Mouse (Mus musculus) heart, postnatal 10 days (tissue): ENCODE data around the gene Tmem183a. TPM values are rescaled to one million over a fixed set of nuclear protein-coding genes. Genes with fewer than 3 reads are reported as not detected.
A peak's percentile ranks its signal among the peaks of the same experiment; 100 is the strongest.

Experiments used
- DNase-seq, 2 experiments: peaks; one replicate each; pipeline ENCODE4 v3.0.0; 2021
- intact Hi-C: fragments of 180-260 bp; cut with DNase I; formaldehyde crosslinking; loops from one replicate; pipeline ENCODE4 v1.15.1; 2025
- total RNA-seq, 2 experiments: library from RNA; stranded (reverse); gene quantifications; 2 replicates each; pipeline ENCODE4 v1.2.3; 2021

Tmem183a gene
- total RNA-seq: 10 to 100 TPM; 24.2 to 25.7 TPM

DNA sequence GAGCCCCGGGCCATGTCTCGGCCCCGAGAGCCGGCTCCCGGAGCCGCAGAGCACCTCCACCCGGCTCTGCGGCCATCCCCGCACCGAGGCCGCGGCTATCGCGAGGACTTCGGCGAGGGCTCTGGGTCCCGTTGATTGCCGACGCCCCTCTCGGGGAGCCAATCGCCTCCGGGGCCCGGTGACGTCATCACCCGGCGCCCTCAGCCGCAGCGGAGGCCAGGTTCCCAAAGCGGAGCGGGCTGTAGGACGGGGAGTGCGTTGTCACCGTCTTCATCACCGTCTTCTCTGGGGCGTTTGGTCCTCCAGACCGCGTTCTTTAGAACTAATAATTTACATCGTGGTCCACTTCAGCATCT is at the start of gene Tmem183a:
TSS of gene Tmem183a (minus strand) at position 123 of the 356 bp plus-strand sequence.
- intact Hi-C loops: loop anchor here (2.0 kb wide), 3 partner anchors 53 to 93 kb away; partner anchors contain the start of genes Adipor1 and Klhl12
- peak; percentile 97 for DNase-seq

GRCm38 (mm10) chr1:134408080-134408479 is 46.3 kb upstream of the Tmem183a start:
- no peak for DNase-seq
- intact Hi-C loops: no loop called here

DNA sequence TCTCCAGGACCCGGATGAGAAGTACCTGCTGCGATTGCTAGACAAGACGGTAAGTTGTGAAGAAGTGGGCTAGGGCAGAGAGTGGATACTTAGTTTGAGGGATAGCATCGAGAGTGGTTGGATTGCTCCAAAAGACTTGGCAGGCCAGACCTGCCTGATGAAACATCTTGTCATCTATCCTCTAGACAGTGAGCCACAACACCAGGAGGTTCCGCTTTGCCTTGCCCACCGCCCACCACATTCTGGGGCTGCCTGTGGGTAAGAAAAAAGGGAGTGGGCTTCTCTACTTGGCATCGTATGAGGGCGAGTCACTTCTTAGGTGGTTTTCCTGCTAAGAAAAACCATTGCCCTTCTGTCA is 44.6 kb upstream of the Tmem183a start:
- DNase-seq: no peak
- intact Hi-C loops: no loop called here

DNA sequence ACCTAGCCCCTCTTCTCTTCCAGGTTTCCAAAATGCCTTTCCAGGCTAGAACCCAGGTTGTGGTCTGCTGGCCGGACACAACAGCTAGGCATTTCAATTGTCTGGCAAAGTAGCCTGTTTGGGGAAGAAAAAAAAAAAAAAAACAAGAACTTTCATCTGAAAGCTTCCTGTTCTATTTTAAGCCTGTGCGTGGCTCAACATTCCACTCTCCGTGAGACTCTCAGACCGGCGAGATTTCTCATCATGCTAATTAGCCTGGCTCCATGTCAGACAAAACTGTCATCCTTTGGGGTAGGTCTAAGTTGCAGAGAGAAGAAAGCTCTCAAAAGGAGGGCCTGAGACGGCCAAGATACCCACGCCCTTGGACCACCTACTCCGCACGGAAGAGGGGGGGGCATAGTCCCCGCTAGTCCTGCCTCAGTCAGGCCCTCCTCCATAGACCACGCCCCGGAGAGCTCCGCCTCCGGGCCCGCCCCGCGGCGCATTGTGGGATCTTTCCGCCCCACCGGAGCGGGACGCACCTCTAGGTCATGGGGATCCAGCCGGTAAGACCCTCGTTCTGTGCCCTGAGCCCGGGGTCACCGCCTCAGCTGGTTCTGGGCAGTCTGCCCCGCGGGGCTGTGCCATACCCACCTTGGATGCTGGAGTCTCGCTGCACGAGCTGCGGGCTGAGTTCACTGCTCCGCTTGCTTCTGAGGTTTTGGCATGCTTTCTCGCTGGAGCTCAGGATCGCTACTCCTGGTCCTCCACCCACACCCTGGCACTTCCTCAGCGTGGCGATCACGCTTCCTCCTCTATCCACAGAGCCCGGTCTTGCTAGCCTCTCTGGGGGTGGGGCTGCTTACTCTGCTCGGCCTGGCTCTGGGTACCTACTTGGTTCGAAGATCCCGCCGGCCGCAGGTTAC is 44.0 kb upstream of the Tmem183a start, which contains the start of gene Cyb5r1:
TSS of gene Cyb5r1 (plus strand) at position 51 of the 905 bp plus-strand sequence.
- intact Hi-C loops: no loop called here
- peak; percentile 86 to 87 for DNase-seq

DNA sequence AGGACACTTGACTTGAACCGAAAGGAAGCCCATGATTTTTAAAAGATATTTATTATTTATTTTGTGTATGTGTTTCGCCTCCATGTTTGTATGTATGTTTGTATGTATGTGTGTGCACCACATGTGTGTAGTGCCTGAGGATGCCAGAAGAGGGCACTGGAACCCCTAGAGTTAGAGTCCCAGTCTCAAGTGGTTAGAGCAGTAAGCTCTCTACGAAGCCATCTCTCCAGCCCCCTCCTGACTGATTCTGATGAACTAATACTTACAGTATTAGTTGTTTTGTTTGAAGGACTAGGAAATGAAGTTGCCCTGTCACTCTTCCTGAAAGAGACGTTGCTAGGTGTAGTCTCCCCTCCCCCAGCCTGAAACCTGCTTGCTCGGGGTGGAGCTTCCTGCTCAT is 38.0 kb upstream of the Tmem183a start:
- intact Hi-C loops: no loop called here
- DNase-seq: no peak

DNA sequence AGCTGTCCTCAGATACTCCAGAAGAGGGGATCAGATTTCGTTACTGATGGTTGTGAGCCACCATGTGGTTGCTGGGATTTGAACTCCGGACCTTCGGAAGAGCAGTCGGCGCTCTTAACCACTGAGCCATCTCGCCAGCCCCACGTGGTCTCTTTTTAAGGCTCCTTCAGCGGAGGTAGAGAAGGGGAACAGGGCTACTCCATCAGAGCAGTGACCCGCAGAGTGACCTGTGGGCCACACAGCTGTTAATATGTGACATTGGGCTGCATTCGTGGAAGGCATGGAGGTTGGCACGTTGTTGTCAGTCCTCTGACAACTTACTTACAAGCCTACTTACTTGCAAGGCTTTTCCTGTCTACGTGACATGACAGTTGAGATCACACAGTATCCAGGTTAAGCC is 36.4 kb upstream of the Tmem183a start:
- intact Hi-C loops: no loop called here
- no peak for DNase-seq

DNA sequence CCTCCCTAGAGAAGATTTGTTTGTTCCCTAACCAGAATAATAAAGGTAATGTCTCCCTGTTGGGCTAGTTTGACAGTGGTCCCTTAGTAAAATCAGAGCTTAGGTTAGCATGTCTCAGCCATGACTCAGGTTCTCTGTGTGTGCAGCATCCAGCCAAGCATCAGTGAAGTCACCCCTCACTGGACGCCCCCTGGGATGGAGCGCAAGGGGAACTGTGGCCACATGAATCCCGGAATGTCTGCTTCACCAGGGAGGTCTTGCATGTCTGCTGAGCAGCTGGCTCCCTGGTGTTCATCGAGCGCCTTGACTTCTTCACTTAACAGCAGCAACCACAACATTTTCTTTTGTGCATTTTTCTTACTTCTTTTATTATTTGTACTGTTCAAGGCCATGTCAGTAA is 32.0 kb upstream of the Tmem183a start:
- DNase-seq: no peak
- intact Hi-C loops: no loop called here

- DNase-seq: no peak
- intact Hi-C loops: no loop called here
Observed at GRCm38 (mm10) chr1:134385666-134386065, 23.9 kb upstream of the Tmem183a start, which contains the start of gene 4933406M09Rik. 4933406M09Rik (plus strand) TSS chr1:134385940.

DNA sequence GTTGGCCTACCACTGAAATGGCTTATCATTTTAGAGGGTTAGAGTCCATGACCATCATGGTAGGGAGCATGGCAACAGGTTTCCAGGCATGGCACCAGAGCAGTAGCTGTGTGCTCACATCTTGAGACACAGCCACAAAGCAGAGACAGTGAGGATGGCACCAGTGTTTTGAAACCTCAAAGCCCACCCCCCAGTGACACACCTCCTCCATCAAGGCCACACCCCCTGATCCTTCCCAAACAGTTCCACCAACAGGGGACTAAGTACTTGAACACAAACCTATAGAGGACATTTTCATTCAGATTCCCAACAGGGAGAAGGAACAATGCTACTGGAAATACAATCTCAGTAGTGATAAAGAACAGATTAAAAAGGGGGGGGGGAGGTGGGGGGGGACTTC is 23.4 kb upstream of the Tmem183a start:
- intact Hi-C loops: no loop called here
- no peak for DNase-seq

GRCm38 (mm10) chr1:134384581-134384980 is 22.8 kb upstream of the Tmem183a start:
- DNase-seq: no peak
- intact Hi-C loops: no loop called here

- intact Hi-C loops: no loop called here
- peak in 1 of 2 experiments; percentile 36 for DNase-seq
Observed at GRCm38 (mm10) chr1:134381795-134382625, 20.2 kb upstream of the Tmem183a start.

GRCm38 (mm10) chr1:134381051-134381450 is 19.3 kb upstream of the Tmem183a start:
- DNase-seq: no peak
- intact Hi-C loops: no loop called here

DNA sequence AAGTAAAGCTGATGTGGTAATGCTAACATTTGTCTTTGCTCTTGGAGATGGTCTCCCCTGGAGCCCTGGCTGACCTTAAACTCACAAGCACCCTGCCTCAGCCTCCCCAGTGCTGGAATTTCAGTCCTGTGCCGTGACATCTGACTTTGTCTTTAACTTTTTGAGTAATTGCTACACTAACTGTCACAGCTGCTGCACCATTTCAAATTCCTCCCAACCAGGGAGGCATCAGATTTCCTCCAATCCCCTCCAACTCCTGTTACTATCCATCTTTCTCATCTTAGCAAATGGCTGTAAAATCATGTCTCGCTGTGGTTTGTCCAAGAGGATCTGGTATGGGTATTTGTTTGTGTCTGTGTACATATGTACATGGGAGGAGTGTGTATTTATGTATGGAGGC is 12.3 kb upstream of the Tmem183a start:
- no peak for DNase-seq
- intact Hi-C loops: loop anchor here (5.0 kb wide), 1 partner anchor 233 kb away; no protein-coding TSS in a partner anchor

DNA sequence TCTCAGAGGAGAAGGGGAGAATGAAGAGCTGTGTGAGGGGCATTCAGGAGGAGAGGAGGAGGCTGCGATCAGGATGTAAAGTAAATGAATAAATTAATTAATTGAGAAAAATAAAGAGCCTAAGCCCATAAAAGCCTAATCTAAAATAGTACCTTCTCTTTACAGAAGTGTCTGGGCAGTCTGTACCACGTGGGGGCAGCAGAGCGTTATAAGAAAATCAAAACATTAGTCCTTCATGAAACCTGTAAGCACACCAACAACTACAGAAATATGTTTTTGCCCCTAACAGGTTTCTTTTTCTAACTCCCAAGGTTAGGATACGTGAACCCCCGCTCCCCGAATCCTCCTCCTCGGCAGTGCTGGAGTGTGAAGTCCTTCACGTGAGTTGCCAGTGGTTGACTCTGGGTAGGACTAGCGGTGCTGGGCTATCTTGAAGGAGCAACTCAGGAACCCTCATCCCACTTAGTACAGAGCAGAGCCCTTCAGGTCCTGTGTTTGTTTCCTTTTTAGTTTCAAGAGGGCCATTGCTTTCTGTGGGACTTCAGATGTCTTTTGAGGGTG is 7.1 kb upstream of the Tmem183a start:
- peak; percentile 66 to 85 for DNase-seq
- intact Hi-C loops: no loop called here

DNA sequence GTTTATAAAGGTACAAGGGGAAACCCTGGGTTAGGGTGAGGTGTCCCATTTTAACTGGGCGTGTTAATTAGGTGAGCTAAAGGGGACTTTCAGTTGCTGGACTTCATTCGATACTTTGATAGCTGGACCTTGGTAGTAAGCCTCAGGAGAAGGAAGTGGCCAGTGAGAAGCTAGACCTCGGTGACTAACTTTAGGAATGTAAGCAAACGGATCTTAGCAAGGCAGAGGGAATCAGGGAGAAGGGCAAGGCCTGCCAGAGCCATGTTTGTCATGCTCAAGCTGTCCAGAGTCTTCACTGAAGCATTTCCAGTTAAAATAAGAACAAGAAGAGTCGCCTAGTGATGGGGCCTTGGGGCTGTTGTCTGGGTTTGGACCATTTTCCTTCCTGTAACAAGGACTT is 3.7 kb upstream of the Tmem183a start:
- no peak for DNase-seq
- intact Hi-C loops: no loop called here

- intact Hi-C loops: loop anchor here (2.0 kb wide), 2 partner anchors 52 to 92 kb away; partner anchors contain the start of genes Adipor1 and Klhl12
- no peak for DNase-seq
Observed at GRCm38 (mm10) chr1:134363194-134363593, 1.4 kb upstream of the Tmem183a start.

DNA sequence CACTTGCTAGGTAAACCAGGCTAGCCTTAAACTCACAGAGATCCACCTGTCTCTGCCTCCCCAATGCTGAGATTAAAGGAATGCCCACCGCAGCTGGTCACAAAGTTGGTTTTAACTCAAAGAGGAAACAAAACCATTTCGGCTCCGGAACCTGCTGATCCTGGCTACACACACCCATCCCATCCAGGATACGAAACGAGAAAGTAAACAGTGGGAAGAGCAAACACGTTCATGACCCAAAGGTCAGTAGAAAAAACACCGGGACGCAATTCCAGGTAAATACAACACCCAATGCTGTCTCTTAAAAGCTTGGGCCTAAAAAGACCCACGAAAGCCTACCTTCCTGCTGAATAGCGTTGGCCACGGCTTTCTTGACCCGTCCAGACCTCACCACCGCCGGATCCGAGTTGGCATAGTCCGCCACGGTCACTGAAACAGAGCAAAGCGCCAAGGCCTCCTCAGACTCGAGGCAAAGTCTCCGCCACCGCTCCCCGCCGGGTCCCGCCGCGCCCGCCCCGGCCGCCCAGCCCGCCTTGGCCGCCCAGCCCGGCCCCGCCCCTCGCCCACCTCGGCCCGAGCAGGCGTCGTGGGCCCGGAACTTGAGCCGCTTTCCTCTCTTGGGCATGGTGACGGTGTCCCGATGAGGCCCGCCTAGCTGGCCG is 453 bp downstream of the Tmem183a start:
- intact Hi-C loops: loop anchor here (2.0 kb wide), 1 partner anchor 61 kb away; no protein-coding TSS in a partner anchor
- no peak for DNase-seq

GRCm38 (mm10) chr1:134360656-134361055 is 1.1 kb downstream of the Tmem183a start:
- intact Hi-C loops: loop anchor here (2.0 kb wide), 1 partner anchor 60 kb away; no protein-coding TSS in a partner anchor
- no peak for DNase-seq

GRCm38 (mm10) chr1:134357461-134357860 is 4.3 kb downstream of the Tmem183a start:
- intact Hi-C loops: no loop called here
- DNase-seq: no peak

- no peak for DNase-seq
- intact Hi-C loops: no loop called here
Observed at GRCm38 (mm10) chr1:134353326-134353725, 8.5 kb downstream of the Tmem183a start.
